Mouse (Mus musculus): ENCODE measurements at regions not wholly inside any gene's neighbourhood (a gene's known extent, or its start where the extent isn't known, plus 50 kb on each side); places are given as distances from the start of the nearest gene placed in this dataset.

- in situ Hi-C loops (cut with MboI; ENCODE audit: low sequenced_read_pairs): no loop called here
These were observed 266.4 kb downstream of the Bcor start for GRCm38 (mm10) chrX:11893606-11894279.

GRCm38 (mm10) chrX:11894280-11894662 lies 265.9 kb downstream of the Bcor start:
- in situ Hi-C loops (cut with MboI; ENCODE audit: low sequenced_read_pairs): no loop called here

- in situ Hi-C loops (cut with MboI; ENCODE audit: low sequenced_read_pairs): no loop called here
These were observed 264.8 kb downstream of the Bcor start for GRCm38 (mm10) chrX:11895396-11895795.

- in situ Hi-C loops (cut with MboI; ENCODE audit: low sequenced_read_pairs): no loop called here
These were observed 261.9 kb downstream of the Bcor start for GRCm38 (mm10) chrX:11898280-11898679.

- in situ Hi-C loops (cut with MboI; ENCODE audit: low sequenced_read_pairs): no loop called here
These were observed 261.1 kb downstream of the Bcor start for GRCm38 (mm10) chrX:11899051-11899450.

GRCm38 (mm10) chrX:11899914-11900313 lies 260.2 kb downstream of the Bcor start:
- in situ Hi-C loops (cut with MboI; ENCODE audit: low sequenced_read_pairs): no loop called here

- in situ Hi-C loops (cut with MboI; ENCODE audit: low sequenced_read_pairs): no loop called here
These were observed 258.4 kb downstream of the Bcor start for GRCm38 (mm10) chrX:11901791-11902190.

GRCm38 (mm10) chrX:11903116-11903700 lies 256.9 kb downstream of the Bcor start:
- in situ Hi-C loops (cut with MboI; ENCODE audit: low sequenced_read_pairs): no loop called here

GRCm38 (mm10) chrX:11905231-11905630 lies 254.9 kb downstream of the Bcor start:
- in situ Hi-C loops (cut with MboI; ENCODE audit: low sequenced_read_pairs): no loop called here

- in situ Hi-C loops (cut with MboI; ENCODE audit: low sequenced_read_pairs): no loop called here
These were observed 253.0 kb downstream of the Bcor start for GRCm38 (mm10) chrX:11907167-11907566.

- in situ Hi-C loops (cut with MboI; ENCODE audit: low sequenced_read_pairs): no loop called here
These were observed 244.2 kb downstream of the Bcor start for GRCm38 (mm10) chrX:11915984-11916383.

GRCm38 (mm10) chrX:11920231-11920630 lies 239.9 kb downstream of the Bcor start:
- in situ Hi-C loops (cut with MboI; ENCODE audit: low sequenced_read_pairs): no loop called here

GRCm38 (mm10) chrX:11924639-11925302 lies 235.4 kb downstream of the Bcor start:
- in situ Hi-C loops (cut with MboI; ENCODE audit: low sequenced_read_pairs): no loop called here

- in situ Hi-C loops (cut with MboI; ENCODE audit: low sequenced_read_pairs): no loop called here
These were observed 233.2 kb downstream of the Bcor start for GRCm38 (mm10) chrX:11926868-11927535.

- in situ Hi-C loops (cut with MboI; ENCODE audit: low sequenced_read_pairs): no loop called here
These were observed 230.7 kb downstream of the Bcor start for GRCm38 (mm10) chrX:11929448-11929847.

- in situ Hi-C loops (cut with MboI; ENCODE audit: low sequenced_read_pairs): no loop called here
These were observed 228.7 kb downstream of the Bcor start for GRCm38 (mm10) chrX:11931432-11931831.

- in situ Hi-C loops (cut with MboI; ENCODE audit: low sequenced_read_pairs): no loop called here
These were observed 224.8 kb downstream of the Bcor start for GRCm38 (mm10) chrX:11935337-11935736.

GRCm38 (mm10) chrX:11940246-11940645 lies 219.9 kb downstream of the Bcor start:
- in situ Hi-C loops (cut with MboI; ENCODE audit: low sequenced_read_pairs): no loop called here

GRCm38 (mm10) chrX:11943367-11943766 lies 216.8 kb downstream of the Bcor start:
- in situ Hi-C loops (cut with MboI; ENCODE audit: low sequenced_read_pairs): no loop called here

GRCm38 (mm10) chrX:11944574-11944973 lies 215.6 kb downstream of the Bcor start:
- in situ Hi-C loops (cut with MboI; ENCODE audit: low sequenced_read_pairs): no loop called here

GRCm38 (mm10) chrX:11945280-11945679 lies 214.9 kb downstream of the Bcor start:
- in situ Hi-C loops (cut with MboI; ENCODE audit: low sequenced_read_pairs): no loop called here

GRCm38 (mm10) chrX:11952193-11952592 lies 208.0 kb downstream of the Bcor start:
- in situ Hi-C loops (cut with MboI; ENCODE audit: low sequenced_read_pairs): no loop called here
